Mouse (Mus musculus): ENCODE results near the gene Ppp1r12c.
A peak's percentile ranks its signal among the peaks of the same experiment; 100 is the strongest.

The Ppp1r12c gene

DNA sequence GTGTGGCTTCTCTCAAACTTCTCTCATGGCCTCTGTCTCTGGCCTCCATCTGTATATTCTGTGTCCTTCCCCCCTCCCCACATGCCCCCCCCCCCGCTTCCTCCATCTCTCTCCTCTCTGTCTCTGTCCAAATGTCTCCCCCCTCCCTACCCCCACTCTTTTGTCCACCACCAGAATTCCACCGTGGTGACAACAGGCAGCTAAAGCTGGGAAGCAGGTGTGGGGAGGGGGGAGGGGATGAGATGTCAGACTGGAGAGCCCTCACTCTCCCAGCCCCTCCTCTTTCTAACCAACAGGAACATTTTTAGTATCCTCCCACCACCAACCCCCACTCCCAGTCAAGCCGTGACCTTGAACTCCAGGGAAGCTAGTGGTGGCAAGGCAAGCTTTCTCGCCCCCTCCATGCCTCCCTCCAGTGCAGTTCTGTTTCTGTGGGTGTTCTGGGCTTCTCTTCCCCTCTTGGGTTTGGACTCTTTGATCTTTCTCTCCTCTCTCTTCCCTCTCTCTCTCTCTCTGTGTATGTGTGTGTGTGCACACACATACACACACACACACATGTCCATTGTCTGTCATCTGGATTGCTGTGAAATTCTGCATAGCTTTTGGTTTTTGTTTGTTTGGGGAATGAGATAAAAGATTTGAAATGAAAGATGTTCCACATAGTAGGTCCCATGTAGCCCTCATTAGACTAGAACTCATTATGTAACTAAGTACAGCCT is 15.0 kb upstream of the Ppp1r12c start, which contains the start of gene Tnnt1:
Gene Tnnt1, minus strand, starts transcription at position 51 of the 719 bp plus-strand sequence.
- no peak for DNase-seq (ENCODE audit: extremely low spot score)

DNA sequence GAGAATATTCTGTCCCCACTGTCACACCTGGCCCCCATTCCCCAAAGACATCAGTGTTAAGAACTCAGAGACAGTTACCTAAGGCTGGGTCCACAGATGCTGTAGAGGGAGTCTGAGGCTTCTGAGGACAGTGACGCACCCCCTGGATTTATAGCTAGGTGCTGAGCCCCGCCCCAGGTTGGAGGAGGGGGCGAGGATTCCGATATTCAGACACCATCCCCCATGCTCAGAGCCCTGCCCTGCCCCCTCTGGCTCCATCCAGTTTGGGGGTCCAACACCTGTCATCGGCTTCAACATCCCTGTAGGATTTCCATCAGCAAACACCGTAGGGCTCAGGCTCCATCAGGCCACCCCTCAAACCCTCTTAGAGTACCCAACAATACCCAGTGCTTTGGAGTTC is 14.4 kb upstream of the Ppp1r12c start:
- DNase-seq (ENCODE audit: extremely low spot score) = no peak

DNA sequence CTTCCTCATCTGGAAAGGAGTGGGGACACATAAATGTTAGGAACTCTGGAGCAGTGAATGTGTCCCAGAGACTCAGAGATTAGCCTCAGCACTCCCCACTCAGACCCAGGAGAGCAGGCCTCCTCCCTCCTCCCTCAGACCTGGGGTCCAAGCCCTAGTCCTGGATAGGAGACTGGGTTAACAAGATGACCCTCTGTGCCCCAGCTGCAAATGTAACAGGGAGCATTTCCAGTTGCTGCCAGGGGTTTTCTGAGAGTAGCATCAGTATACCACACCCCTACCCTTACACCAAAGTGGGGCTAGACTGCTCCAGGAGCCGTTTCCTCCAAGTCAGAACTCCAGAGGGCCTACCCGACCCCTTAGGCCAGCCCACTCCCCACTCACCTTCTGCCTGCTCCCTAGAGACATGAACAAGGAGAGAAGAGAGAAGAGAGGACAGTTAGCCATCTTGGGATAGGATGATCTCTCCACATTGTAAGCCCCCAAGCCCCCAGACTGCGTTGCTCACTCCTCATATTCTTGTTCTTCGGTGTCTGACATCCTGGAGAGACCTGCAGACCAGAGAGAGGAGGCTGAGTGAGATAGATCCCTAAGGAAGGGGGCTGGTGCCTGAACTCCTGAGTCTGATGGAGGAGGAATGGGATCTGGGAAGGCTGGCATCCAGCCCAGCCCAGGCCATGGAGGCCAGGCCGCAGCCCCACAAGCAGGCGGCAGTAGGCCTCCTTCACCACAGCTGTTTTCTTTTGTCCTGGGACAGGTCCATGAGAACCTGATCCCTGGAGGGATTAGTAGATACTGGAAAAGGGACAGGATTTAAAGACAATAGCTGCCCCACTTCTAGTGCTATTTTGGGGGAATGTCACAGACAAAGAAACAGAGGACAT is 12.6 kb upstream of the Ppp1r12c start:
- no peak for DNase-seq (ENCODE audit: extremely low spot score)

DNA sequence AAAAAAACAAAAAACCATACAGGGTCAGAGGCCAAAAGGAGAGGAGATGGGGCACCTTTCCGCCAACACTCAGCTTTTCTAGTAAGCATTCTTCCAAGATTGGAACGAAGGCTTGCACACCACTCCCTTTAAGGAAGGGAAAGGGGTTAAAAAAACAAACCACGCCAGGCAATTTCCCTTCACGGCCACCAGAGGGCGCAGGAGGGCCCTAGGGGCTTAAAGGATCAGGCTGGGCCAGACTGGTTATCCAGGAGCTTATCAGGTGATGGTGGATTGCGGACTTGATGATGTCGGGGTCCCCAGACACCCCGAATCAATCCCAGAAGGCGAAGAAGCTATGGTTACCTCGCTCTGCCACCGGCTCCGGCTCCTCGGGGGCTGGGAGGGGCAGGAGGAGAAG is 11.8 kb upstream of the Ppp1r12c start:
- peak; percentile 53 for DNase-seq (ENCODE audit: extremely low spot score)

DNA sequence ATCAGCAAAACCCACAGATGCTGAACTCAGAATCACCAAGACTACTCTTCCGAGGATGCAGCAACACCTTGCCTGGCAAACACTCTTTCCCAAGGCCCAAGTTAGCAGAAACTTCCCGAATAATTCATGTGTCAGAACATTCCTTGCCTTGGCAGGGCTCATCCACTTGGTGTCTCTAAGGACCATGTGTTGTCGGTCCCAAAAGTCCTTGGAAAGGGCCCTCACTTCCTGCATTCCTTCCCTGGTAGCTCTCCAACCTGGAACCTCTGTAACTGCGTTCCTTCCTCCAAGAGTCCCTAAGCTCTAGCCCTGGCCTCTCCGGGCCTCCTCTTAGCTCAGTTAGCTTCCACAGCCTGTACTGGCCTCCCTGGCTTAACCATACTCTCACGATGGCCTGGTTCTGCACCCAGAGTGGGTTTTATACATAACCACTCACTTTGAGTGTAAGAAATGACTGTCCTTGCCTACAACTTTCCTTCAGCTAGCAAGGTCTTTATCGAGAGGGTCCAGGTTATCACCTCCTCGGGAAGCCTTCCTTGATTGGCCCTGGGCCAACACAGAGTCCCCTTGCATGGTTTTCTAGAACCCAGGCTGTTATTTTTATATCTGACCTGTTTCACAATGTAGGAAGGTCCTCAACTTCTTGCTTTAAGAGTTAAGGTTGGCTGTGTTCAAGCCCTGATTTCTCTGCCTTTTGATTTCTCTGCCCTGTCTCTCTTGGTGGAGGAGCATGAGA is 10.2 kb upstream of the Ppp1r12c start:
- no peak for DNase-seq (ENCODE audit: extremely low spot score)

DNA sequence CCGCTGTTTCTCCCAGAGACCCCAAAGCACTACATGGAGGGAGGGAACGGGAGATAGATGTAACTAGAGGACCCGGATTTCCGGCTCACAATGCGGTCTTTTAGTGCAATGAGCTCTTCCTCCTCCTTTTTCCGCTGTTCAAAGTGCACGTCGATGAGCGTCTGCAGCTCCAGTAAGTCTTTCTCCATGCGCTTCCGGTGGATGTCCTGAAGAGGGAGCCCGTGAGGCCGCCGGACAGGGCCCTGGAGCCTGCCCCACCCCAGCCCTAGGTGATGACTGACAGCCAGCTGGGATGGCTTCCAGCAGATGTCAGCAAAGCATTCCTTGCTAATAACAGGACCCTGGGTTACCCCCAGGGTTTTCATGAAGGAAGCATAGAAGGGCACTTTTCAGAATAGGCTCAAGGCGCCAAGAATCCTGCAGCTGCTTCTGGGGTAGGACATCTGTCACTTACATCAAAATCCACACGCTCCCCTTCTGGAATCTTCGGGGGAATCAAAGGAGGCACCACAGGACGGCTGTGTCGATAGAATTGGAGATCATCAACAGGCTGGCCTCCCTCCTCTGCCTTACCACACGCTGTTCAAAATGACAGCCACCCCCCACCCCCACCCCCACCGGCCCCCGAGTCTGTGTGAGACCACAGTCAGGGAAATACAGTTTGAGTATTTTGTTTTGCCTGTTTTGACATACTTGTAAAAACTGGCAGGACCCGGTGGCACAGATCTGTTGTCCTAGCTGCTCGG is 8.6 kb upstream of the Ppp1r12c start:
- peak; percentile 80 for DNase-seq (ENCODE audit: extremely low spot score)

DNA sequence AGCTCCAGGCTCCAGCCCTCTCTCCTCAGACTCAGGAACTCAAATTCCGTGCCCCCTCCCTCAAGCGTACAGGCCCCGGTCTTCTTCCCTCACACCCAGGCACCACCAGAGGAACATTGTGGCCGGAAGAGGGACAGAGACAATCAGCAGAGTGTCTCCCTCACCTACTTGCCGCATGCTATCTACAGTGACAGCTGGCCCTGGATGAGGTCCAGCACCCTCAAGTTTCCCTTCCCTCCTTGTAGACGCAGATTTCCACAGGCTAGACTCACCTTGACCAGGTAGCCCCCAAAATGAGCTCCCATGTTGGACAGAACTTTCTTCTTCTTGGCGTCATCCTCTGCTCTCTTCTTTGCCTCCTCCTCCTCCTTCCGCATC is 7.2 kb upstream of the Ppp1r12c start:
- no peak for DNase-seq (ENCODE audit: extremely low spot score)

DNA sequence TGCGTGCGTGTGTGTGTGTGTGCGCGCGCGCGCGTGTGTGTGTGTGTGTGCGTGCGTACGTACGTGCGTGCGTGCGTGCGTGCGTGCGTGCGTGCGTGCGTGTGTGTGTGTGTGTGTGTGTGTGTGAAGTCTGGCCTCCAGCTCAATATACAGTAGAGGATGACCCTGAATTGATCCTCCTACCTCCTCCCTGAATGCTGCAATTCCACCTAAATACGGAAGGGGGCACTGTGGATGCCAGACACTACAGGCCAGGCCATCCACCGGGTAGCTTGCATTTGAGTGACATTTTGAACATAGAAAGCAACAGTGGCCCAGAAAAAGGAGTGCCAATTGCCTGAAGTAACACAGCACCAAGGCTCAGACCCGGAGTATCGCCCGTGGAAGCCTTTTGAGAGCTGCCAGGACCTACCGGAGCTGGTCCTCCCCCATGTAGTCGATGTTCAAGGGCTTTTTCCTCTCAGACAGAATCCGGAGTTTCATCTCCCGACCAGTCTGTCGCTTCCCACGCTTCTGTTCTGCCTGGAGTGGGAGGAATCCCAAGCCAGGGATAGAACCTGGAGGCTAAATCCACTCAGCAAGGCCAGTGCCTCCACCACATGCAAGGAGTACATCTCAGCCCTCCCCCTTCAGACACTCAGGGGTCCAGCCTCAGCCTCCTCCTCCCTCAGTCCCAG is 6.7 kb upstream of the Ppp1r12c start:
- no peak for DNase-seq (ENCODE audit: extremely low spot score)

DNA sequence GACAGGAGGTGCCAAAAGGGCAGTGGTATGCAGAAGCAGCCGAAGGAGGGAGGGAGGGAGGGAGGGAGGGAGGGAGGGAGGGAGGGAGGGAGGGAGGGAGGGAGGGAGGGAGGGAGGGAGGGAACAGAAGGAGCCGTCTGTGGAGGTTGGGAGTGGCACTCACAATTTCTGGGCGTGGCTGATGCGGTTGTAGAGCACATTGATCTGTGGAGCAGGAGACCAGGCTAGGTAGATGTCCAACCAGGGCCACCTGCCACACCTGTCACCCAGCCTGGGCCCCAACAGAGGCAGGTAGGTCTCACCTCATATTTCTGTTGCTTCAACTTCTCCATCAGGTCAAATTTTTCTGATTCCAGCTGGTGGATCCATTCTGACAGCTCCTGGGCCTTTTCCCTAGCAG is 5.7 kb upstream of the Ppp1r12c start:
- DNase-seq (ENCODE audit: extremely low spot score) = no peak

DNA sequence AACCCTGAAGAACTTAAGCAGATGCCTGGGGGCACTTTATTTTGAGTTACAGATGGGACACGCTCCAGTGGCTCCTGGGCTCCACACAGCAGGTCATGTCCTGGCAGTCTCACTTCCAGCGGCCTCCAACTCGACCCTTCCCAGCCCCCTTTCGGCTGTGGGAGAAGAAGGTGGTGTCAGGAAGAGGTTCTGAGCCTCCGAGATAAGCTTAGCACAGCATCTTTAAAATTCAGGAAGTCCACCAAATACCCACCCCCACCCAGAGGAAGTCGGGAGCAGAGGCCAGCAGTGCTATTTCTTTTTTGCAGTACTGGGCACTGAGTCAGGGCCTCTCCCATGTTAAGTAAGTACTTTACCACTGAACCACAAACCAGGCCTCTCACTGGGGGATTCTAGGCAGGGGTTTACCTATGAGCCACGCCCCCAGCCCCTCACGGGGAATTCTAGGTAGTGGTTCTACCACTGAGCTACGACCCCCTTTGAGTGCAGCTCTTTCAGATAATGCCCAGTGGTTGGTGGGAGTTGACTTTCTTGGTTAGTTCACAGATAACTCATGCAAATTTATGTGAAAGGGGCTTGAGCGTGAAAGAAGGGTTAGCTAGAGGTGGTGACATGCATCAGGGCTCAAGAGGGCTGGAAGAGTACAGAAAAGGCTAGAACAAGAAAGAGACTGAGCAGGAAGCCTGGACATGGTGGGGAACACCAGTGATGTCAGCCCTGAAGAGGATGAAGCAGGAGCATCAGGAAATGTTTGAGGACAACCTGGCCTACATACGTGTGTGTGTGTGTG is 3.4 kb upstream of the Ppp1r12c start:
- no peak for DNase-seq (ENCODE audit: extremely low spot score)

DNA sequence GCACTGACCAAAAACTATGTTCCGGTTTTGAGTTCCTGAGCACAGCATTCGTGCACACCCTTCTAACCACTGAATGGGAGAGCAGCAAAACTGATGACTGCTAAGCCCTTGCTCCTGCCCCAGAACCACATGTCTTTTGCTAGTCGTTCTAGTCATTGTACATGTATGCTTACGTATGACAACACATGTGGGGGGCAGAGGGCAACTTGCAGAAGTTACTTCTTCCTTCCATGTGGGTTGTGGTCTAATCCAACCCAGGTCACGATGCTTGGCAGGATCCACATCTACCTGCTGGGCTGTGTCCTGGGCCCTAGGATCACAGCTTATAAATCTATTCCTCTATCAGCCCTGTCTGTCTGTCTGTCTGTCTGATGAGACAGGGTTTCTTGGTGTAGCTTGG is 2.4 kb upstream of the Ppp1r12c start:
- no peak for DNase-seq (ENCODE audit: extremely low spot score)

DNA sequence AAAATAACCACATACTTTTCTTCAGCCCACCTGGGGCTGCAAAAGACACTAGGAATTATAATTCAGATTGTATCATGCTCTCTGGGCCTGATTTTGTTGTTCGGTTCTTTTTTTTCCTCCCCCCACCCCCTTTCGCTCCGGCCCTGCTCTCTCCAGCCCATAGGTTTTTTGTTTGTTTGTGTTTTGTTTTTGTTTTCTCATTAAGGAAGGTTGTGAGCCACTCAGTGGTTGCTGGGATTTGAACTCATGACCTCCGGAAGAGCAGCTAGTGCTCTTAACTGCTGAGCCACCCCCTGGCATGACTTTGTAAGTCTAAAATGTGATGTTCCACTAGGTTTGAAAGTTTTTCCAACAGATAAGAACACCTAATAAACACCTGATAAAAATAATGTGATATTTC is 1.6 kb upstream of the Ppp1r12c start:
- DNase-seq (ENCODE audit: extremely low spot score) = no peak

DNA sequence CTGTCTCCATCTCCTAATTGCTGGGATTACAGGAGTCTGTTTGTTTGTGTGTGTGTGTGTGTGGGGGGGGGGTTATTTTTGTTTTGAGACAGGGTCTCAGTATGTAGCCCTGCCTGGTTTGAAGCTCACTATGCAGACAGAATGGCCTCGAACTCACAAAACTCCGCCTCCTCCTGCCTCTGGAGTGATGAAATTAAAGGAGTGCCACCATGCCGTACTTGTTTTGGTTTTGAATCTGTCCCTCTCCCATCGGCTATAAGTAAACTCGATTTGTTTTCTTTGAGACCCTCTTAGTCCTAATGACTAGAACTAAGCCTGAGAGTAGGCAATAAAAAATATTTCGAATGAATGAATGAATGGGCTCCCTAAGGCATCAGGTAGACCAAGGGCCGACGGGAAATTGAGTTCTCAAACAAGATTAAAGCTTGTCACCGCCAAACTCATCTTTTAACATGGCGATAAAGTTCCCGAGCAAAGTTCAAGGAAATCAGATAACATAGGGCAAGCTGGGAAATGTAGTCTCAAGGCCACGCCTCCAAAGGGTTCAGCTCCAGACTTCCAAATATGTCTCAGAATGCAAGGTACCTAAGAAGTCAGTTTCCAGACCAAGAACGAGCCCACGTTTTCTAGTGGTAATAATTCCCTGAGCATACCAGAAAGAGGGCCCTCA is 1.1 kb upstream of the Ppp1r12c start:
- DNase-seq (ENCODE audit: extremely low spot score) = peak; percentile 53

DNA sequence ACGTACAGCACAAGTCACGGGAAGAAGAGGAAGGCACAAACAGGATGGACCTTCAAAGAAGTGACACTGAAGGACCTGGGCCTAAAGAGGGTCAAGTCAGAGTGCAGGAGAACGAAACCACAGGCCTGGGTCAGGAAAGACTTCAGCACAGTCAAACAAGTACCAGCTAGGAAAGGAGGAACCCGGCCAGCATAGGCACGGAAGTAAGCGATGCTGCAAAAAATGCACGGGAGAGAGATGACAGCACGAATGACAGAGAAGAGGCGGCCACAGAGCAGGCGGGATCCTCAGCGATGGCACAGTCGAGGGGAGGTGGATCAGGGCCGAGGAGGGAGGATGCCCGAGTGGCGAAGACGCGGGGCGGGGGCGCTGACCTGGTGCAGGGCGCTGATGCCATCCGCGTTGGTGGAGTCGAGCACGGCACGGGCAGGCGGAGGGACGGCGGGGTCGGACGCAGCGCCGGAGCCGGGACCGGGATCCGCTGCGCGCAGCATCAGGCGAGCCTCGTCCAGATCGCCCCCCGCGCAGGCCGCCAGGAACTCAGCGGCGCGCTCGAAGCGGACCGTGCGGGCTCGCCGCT is 498 bp downstream of the Ppp1r12c start:
- DNase-seq (ENCODE audit: extremely low spot score) = no peak

DNA sequence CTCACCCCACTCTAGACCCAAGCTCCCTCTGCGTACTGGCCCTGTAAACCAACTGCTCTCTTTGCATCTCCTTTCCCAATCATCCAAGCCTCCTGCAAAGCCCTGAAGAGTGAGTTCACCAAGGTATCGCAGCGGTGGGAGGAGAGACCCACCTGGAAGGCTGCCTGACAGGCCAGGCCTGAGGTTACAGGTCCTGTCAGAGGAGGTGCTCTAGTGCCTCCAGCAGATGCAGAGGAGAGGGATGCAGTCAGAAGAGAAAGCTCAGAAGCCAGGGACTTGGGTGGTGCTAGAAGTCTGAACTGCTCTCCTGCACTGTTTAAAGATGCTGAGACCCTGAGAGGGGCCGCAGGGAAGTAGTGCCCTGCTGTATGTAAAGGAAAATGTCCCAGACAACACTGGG is 2.4 kb downstream of the Ppp1r12c start:
- DNase-seq (ENCODE audit: extremely low spot score) = no peak

DNA sequence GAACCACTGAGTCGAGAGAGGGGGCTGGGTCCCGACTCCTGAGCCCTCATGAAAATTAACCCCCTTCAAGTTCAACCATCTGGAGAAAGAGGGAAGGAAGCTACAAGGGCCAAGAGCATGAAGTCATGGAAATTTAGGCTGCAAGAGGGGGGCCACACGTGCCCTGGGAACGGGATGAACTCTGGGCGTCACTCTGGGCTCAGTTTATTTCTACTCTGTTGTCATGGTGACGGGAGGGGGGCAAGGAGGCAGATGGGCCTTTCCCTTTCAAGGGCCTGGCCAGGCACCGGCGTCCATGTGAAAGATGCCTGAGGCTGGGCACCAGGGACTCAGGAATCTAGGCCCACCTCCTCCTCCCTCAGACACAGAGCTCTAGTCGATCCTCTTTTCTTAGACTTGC is 3.2 kb downstream of the Ppp1r12c start:
- DNase-seq (ENCODE audit: extremely low spot score) = no peak

DNA sequence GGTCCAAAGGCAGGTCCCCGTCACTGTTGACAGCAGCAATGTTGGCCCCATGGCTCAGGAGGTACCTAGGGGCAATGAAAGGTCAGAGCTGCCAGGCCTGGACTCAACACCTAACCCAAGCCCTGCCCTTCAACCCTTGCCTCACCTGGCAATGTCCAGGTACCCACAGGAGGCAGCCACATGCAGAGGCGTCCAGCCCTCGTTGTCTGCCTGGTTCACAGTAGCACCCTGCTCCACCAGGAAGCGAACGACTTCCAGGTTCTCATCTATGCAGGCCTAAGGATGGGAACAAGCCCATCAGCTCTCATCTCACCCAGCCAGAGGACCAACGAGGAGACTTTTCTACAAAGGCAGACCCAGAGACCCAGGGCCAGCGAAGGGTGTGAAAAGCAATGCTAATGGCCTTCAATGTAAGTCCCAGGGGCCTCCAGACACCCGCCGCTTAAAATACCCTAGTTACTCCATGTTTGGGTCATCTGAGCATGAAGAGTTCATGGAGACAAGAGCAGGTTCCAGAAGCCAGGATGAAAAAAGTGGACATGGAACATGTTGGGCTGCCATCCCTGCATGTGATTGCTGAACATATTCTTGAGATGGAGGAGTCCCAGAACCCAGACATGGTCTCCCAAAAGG is 4.1 kb downstream of the Ppp1r12c start:
- no peak for DNase-seq (ENCODE audit: extremely low spot score)

DNA sequence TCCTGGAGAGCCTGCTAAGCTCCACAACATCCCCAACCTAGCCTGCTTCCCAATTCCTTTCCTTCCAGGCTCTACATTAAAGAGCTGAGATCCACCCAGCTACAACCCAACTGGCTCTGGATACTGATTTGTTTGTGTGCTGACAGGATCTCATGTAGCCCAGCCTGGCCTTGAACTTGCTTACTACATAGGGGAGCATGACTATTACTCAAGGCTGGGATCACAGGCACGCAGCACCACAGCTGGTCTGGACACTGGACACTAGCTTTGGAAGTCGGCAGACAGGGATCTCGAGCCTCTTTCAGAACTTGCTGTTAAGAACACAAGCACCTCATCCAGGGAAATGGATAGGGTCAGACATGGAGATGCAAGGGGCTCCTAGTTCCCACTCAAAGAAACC is 5.0 kb downstream of the Ppp1r12c start:
- DNase-seq (ENCODE audit: extremely low spot score) = no peak

DNA sequence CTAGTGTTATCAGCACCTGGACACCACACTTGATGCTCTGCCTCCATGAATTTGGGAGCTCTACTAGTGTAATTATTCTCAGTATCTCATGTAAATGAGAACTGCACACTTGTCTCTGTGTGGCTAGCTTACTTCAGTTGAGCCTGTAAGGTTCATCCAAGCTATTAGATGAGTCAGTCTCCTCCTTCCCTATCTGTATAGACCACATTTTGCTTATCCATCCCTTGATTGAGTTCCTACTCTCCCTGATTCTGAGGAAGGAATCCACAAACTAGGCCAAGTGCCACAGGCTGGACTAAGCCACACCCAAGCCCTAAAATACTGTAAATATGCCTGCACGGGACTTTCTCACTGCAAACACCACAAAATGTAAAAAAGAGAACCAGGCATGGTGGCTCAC is 7.5 kb downstream of the Ppp1r12c start:
- no peak for DNase-seq (ENCODE audit: extremely low spot score)
